Mouse (Mus musculus): ENCODE measurements around the gene Hsf2bp.

Gene Hsf2bp

DNA sequence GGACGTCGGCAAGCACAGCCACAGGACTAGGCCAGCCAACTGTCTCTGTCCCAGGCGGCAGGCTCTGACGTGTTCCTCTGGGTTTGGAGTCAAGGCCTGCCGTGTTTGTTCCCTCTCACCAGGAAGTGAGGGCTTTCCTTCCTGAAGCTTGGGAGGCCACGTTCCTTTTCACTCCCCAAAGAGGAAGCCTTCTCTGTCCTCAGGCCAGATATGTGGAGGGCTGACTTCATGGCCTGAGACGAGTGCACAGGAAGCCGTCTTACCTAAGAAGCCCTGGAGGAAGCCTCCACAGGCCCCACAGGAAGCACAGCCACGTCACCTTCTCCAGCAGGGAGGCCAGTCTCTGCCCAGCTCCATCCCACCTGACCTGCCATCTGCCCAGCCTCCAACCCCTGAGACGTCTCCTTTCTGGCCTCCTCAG is 130.3 kb downstream of the Hsf2bp start:
- DNase-seq (ENCODE audit: low spot score) = no peak

DNA sequence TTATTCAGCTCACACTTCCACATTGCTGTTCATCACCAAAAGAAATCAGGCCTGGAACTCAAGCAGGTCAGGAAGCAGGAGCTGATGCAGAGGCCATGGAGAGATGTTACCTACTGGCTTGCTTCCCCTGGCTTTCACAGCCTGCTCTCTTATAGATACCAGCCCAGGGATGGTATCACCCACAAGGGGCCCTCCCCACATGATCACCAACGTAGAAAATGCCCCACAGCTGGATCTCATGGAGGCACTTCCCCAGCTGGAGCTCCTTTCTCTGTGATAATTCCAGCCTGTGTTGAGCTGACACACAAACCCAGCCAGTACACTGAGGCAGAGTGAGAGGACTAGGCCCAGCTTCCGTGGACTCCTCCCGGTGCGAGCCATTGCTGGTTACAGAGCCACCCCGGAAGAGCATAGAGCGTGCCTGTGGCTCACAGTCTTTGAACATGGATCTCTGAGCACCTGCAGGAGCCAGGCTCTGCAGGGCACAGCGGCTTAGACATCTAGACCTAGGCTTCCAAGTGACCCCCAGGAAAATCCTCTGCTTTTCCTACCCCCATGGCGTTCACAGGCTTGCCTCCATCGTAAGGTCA is 130.9 kb downstream of the Hsf2bp start:
- DNase-seq (ENCODE audit: low spot score) = no peak

DNA sequence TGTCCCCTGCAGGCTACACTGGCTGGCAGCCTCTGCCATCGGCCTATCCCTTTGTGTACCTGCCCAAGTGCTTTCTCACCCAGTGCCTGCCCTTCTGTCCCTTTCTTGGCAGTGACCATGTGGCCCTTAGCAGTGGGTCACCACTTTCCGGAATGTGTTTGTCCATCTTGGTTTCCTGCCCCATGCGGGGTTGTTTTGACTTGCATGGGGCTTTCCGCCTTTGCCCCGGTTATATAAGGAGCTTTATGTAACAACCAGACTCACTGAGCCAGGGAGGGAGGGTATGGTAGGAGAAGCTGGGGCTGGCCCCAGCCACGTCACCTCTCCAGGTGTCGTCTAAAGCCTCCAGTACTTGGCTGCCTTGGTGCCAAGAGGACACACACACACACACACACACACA is 132.1 kb downstream of the Hsf2bp start:
- DNase-seq (ENCODE audit: low spot score) = no peak

DNA sequence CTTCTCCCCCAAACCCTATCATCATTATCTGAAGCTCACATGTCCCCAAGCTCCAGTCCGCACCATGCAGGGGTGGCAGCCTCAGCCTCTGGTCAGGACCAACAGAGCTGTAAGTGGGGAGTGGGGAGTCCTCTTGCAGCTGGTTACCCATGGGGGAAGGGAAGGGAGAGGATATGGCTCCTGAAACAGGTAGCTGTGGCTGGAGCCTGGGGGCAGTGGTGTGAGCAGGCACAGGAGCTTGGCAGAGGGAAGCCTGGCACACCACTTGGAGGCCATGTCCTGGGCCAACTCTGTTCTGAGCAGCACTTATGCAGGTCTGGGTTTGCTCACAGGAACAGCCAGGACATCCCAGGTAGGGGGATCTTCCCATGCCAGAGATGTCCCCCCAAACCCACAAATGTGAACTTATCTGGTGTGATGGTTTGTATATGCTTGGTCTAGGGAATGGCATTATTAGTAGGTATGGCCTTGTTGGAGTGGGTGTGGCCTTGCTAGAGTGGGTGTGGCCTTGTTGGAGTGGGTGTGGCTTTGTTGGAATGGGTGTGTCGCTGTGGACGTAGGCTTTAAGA is 133.4 kb downstream of the Hsf2bp start:
- DNase-seq (ENCODE audit: low spot score) = no peak

DNA sequence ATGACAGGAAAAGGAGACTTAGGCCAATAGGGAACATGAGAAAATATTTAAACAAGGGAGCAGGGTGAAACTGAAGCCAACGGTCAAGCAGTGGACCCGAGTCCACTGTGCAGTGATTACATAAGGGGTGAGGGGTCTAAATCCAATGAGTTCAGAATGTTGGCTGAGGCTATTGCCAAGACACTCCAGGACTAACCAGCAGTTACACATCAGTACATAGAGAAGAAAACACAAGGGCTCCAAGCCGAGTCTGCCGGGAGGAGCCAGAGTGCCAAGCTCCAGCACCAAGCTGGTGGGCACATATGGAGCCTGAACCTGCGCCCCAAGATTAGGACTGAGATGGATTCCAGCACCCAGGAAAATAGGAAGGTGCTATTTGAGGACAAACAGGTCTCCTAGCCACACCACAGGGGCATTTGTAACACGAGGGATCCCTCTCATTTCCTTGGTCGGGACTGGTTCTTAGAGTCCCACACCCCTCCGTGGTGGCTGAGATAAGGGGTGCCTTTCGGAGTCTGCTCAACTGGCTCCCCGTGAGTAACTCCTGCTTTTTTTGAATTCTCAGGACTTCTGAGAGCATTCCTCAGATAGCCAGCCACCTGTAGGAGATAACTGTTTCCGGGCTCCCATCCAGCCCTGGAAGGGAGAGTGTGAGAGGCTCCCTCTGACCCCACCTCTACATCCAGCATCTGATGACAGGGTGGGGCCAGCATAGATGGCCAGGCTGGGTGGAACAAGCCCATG is 134.5 kb downstream of the Hsf2bp start:
- no peak for DNase-seq (ENCODE audit: low spot score)

DNA sequence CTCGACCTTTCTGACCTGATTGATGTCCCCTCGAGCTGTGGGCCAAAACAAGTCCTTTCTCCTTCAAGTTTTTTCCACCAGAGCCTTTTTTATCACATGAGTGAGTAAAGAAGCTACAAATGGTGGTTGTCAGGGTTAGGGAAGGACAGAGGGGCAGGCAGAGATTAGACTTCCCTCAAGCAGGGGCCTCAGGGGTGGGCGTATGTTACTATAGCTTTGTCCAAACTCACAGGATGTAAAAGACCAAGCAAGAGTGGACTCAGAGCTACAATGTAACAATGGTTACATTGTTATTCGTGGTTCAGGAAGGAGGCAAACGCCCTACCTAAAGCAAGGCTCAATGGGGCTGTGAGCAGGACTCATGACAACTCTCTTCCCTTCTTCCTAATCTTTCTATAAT is 137.2 kb downstream of the Hsf2bp start:
- DNase-seq (ENCODE audit: low spot score) = no peak

DNA sequence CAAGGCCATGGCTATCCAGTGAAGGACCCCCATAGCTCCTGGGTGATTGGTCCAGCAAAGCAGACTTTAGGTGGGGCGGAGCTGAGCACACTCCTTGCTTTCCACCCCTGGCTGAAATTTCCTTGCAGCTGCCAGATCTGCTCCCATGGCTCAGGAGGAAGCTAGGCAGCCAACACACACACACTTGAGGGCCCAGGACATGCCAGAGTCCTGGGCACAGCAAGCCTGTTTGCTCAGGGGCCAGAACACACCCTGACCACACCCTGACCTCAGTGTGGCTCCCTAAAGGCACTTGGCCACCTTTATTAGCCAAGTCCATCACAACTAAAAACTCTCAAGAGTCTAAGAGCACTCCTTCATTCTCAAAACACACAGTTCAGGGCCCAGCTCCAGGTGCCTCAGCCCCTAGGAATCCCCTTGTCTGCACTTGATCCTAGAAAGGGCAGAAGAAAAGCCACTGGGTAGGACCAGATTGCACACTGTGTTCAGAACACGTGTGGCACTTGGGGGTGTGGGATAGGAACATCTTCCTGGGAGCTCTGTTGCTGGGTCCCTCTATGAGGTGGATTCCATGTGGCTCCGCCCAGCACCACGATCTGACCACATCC is 138.9 kb downstream of the Hsf2bp start:
- DNase-seq (ENCODE audit: low spot score) = no peak

DNA sequence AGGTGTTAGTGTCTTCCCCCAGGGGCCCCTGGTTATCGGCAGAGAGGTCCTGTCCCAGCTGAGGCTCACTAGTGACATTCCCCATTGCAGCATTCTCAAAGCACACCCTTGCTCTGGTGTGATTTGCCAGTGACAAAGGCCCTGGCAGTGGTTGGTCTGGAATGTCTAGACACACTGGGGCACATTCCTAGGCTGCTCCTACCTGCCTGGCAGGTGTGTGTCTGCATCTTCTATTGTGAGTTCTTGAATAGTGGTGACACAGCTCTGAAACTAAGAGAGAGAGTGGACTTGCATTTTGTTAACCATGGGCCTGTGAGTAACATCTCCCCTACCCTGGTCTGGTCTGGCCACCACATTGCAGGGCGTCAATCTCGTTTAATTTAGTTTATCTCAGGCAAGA is 139.4 kb downstream of the Hsf2bp start:
- DNase-seq (ENCODE audit: low spot score) = no peak

DNA sequence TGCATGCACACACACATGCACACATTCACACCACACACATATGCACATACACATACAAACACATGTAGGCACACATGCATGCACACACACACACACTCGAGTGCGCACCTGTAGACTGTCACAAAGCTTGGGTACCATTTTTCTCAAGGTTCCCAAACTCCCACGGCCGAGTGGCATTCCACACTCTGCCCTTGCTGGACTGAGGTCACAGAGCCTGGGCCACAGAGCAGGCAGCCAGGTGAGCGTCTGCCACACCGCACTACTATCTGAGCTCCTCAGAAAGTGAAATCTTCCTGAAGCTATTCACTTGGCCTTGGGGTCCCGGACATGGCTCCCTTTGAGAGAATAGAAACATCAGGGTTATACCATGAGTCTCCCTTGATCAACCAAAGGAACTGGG is 139.8 kb downstream of the Hsf2bp start:
- no peak for DNase-seq (ENCODE audit: low spot score)
